Mouse (Mus musculus) midbrain, postnatal 0 days (tissue): ENCODE measurements around the gene Pbdc1. TPM values are rescaled to one million over a fixed set of nuclear protein-coding genes. Genes with fewer than 3 reads are reported as not detected.
"Not testable (repeated sequence)": the region's sequence is repeated elsewhere in the genome, so short reads cannot be mapped to it uniquely, and the experiment has no call there.

Experiments
- ATAC-seq: fragments of 200-750 bp; cut with Nextera tagmentation; 2 replicates; pipeline ENCODE4 v1.8.0; 2017; ENCODE audit warnings: moderate number of reproducible peaks, mild to moderate bottlenecking, moderate TSS enrichment, moderate library complexity; ENCODE audit not compliant: low FRiP score
- DNase-seq: peaks from one replicate; pipeline ENCODE4 v3.0.0-alpha.2; 2015; ENCODE audit warnings: low spot score
- H3K27ac ChIP-seq: fragments of 300-500 bp; sonication (generic); 2 replicates; pipeline ENCODE4 v1.5.1; 2014; ENCODE audit warnings: low read depth, mild to moderate bottlenecking, low read length, mixed read lengths
- H3K27me3 ChIP-seq: fragments of 300-500 bp; sonication (generic); 2 replicates; pipeline ENCODE4 v1.6.1; 2014; ENCODE audit warnings: low read length, control low read depth, mixed read lengths; ENCODE audit not compliant: insufficient read depth
- H3K36me3 ChIP-seq: fragments of 300-500 bp; sonication (generic); 2 replicates; pipeline ENCODE4 v1.6.1; 2014; ENCODE audit warnings: low read length, control low read depth, mixed read lengths; ENCODE audit not compliant: insufficient read depth
- H3K4me1 ChIP-seq: fragments of 300-500 bp; sonication (generic); 2 replicates; pipeline ENCODE4 v1.6.1; 2014; ENCODE audit warnings: mild to moderate bottlenecking, control low read depth, antibody characterized with exemption, low read length, mixed read lengths; ENCODE audit not compliant: insufficient read depth
- H3K4me2 ChIP-seq: fragments of 300-500 bp; sonication (generic); 2 replicates; pipeline ENCODE4 v1.6.1; 2014; ENCODE audit warnings: low read depth, mild to moderate bottlenecking, low read length, mixed read lengths; ENCODE audit not compliant: poor library complexity, severe bottlenecking
- H3K4me3 ChIP-seq: fragments of 300-500 bp; sonication (generic); 2 replicates; pipeline ENCODE4 v1.5.1; 2014; ENCODE audit warnings: low read depth, mild to moderate bottlenecking, low read length, moderate library complexity
- H3K9ac ChIP-seq: fragments of 300-500 bp; sonication (generic); replicated peaks from 2 replicates; pipeline ENCODE4 v1.6.1; 2014; ENCODE audit warnings: mild to moderate bottlenecking, low read length, moderate library complexity, mixed read lengths; ENCODE audit not compliant: poor library complexity, severe bottlenecking
- H3K9me3 ChIP-seq: fragments of 300-500 bp; sonication (generic); 2 replicates; pipeline ENCODE4 v1.6.1; 2016; ENCODE audit warnings: low read length, control low read depth
- CTCF ChIP-seq: IDR thresholded peaks from 2 replicates; pipeline ENCODE4 v1.5.1; 2016; ENCODE audit warnings: antibody characterized with exemption, mild to moderate bottlenecking
- WGBS: fragments of 180-500 bp; shearing (Covaris S2); extraction: QIAGEN DNeasy Blood & Tissue Kit; methylation state at CpG from one replicate; pipeline ENCODE4 v1.1.7; 2014; 5-methylcytosine and 5-hydroxymethylcytosine counted together
- polyA plus RNA-seq: library from polyadenylated mRNA; unstranded; fragments of >200 nt; fragmentation: Nextera tagmentation; extraction: Ambion mirVana; gene quantifications from 2 replicates; pipeline ENCODE4 v1.2.1, GENCODE M21; 2015
- total RNA-seq: library from RNA; depleted of rRNA; stranded (reverse); fragments of >200 nt; gene quantifications from 2 replicates; pipeline ENCODE4 v1.2.3, GENCODE M21; 2014; rRNA removed

The Pbdc1 gene
- total and polyA plus RNA-seq, 2 experiments from 2014 or later, result 12.3 to 30.4 TPM

DNA sequence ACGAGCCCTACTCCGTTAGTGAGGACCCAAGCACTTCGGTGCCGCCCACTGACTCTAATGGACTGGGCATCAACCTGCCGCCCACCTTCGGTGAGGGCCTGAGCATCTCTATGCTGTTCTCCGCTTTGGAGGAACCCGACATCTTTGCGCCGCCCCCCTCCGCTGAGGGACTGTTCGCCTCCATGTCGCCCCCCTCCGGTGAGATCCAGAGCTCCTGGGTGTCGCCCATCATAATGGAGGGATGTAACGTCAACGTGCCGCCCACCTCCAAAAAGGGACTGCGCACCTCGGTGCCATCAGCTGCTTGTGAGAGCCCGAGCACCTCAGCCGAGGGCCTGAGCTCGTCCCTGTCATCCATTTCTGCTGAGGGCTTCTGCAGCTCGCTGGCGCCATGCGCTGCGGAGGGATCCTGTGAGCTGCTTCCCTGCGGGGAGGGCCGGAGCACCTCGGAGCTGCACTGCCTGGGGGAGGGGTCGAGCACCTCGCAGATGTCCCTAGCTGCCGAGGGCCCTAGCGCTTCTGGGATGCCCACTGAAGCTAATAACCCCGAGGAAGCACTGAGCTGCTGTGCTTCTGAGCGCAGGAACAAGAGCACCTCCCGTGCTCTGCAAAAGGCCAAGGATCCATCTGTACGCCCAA lies 41.8 kb downstream of the Pbdc1 start:
- peak overlapping the region; percentile 90 for H3K27ac ChIP-seq
- ATAC-seq, result peak; percentile 87
- peak overlapping the region; percentile 64 for H3K4me2 ChIP-seq
- peak overlapping the region; percentile 84 for H3K9ac ChIP-seq
- no peaks in the 10 kb centered on the region for H3K36me3 ChIP-seq
- no peaks in the 10 kb centered on the region for H3K9me3 ChIP-seq
- 0 out of 2 replicates have a peak, but pooled peaks cover 3% of the 10 kb centered on the region for H3K4me1 ChIP-seq
- peaks cover 17% of the 10 kb centered on the region; the same call in 1 of the 2 replicates for H3K27me3 ChIP-seq
- peak; percentile 75 for DNase-seq
- 23% methylated on average over 38 of the region's 38 CpGs for WGBS
- H3K4me3 ChIP-seq, result peak overlapping the region; percentile 63
- peak; percentile 64 for TF ChIP-seq CTCF

DNA sequence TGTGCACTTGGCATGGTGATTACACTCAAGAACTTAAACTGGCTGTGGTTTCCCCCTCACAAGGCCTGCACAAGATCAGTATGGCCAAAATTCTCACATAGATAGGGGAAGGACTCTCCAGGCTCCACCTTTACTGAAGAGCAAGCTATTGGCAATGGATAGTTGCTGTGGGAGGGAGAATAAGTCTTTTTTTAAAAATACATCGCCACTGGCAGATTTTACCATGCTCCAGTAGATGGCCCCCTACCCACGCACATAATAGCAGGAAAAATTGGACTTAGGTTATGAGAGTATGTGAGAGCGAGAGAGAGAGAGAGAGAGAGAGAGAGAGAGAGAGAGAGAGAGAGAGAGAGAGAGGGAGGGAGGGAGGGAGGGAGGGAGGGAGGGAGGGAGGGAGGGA lies 45.3 kb downstream of the Pbdc1 start:
- Histone ChIP-seq H3K9ac (no peak overlapping the region), H3K4me2 (no peak overlapping the region), H3K9me3 (no peaks in the 10 kb centered on the region), H3K27me3 (peaks cover 17% of the 10 kb centered on the region; the same call in 1 of the 2 replicates), H3K36me3 (no peaks in the 10 kb centered on the region), H3K4me1 (0 out of 2 replicates have a peak, but pooled peaks cover 3% of the 10 kb centered on the region), H3K4me3 (no peak overlapping the region), H3K27ac (no peak overlapping the region)
- WGBS, result 9% methylated on average over 2 of the region's 3 CpGs
- peak; percentile 60 for TF ChIP-seq CTCF
- DNase-seq, result peak; percentile 45
- ATAC-seq, result no peak

DNA sequence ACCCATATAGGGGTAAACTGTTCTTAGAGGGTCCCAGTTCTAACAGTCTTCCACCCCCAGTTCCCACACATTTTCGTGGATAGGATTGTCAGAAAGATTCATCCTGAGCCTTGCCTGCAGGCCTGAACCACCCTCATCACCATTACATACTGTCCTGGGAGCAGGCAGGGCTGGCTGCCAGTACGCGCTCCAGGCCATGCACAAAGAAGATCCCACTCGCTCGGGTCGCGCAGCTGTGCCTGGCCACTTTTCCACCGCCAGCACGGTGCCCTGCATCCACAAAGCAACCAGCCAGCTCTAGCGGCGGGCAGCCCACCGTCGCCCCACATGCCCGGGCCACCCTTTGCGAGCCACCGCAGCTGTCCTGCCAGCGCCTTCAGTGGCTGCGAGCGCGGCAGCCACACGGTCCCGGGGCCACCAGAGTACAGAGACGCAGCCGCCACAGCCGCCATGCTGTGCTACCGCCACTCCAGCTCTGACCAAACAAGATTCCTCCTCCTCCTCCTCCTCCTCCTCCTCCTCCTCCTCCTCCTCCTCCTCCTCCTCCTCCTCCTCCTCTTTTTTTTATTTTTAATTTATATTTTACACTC lies 72.4 kb downstream of the Pbdc1 start:
- no peak for ATAC-seq
- no peaks in the 10 kb centered on the region for H3K9me3 ChIP-seq
- WGBS, result 64% methylated on average over 24 of the region's 26 CpGs
- H3K36me3 ChIP-seq, result no peaks in the 10 kb centered on the region
- H3K27me3 ChIP-seq, result peaks cover 3% of the 10 kb centered on the region; the same call in 1 of the 2 replicates
- H3K4me1 ChIP-seq, result no peaks in the 10 kb centered on the region
- H3K27ac ChIP-seq, result no peak overlapping the region
- no peak for DNase-seq
- peak overlapping the region; percentile 16; the same call in 1 of the 2 replicates for H3K4me3 ChIP-seq
- TF ChIP-seq CTCF, result no peak
- no peak overlapping the region for H3K9ac ChIP-seq
- H3K4me2 ChIP-seq, result peak overlapping the region; percentile 32

DNA sequence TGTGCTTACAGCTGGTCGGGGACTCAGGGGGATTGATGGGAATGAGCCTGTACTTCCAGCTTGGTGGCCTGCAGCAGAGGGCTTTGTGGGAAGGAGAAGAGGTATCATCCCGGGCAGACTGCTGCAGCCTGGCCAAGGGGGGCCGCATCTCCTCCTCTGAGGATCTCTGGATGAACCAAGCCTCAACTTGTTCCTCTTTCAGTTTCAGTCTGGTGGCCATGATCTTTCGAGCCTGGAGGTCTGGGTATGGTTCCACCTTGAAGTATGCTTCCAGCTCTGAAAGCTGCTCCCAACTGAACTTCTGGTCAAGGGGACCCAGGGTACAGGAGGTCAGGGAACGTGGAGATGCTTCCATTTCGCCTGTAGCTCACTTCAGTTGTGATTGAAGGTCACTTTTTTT lies 85.5 kb downstream of the Pbdc1 start:
- not testable (repeated sequence) for DNase-seq, H3K9ac ChIP-seq, ATAC-seq, H3K4me2 ChIP-seq, H3K4me1 ChIP-seq, H3K4me3 ChIP-seq, H3K27me3 ChIP-seq, H3K27ac ChIP-seq, H3K36me3 ChIP-seq, H3K9me3 ChIP-seq
- 68% methylated on average over 5 of the region's 6 CpGs for WGBS

Other genes with a start within 250 kb of the Pbdc1 start
- gene Magee2, start 222.5 kb upstream of the Pbdc1 start, total RNA-seq, result 40.8 and 43.7 TPM in 2 replicates
- 32.6 and 35.1 TPM in 2 replicates for gene Magee2, start 222.5 kb upstream of the Pbdc1 start, polyA plus RNA-seq
- 259 and 280 TPM in 2 replicates for gene Magee1, start 40.6 kb downstream of the Pbdc1 start, total RNA-seq
- gene Magee1, start 40.6 kb downstream of the Pbdc1 start, polyA plus RNA-seq, result 276 and 294 TPM in 2 replicates